ENCODE assay signal across 26 mouse cellular contexts in the genomic region with DNA sequence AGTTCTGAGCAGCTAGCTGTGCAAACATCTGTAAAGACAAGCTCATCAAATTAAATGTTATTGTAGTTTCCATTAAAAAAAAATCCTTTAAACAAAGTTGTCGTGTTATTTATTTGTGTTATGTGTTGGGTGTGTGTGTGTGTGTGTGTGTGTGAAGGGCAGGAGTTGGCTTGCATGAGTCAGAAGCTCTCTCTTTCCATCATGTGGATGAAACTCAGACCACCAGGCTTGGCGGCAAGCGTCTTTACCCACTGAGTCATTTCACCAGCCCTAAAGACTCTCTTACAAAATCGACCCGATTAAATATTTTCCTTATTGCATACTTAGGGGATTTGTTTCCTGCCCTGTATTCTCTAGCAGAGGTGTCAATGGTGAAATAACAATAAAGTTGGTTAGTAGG.
"Had no signal": no experiment of that assay in that cellular context is flagged by ENCODE, and none has a peak within 500 bp of the region (broad histone marks: within the 10 kb centered on the region; RNA-seq: fewer than 3 reads in every experiment).

No protein-coding gene starts in this region.

- H3K4me1 ChIP-seq: heart, embryonic 10.5 days; heart, embryonic 12.5 days; hindbrain, embryonic 13.5 days; hindbrain, embryonic 15.5 days; kidney, embryonic 15.5 days; limb, embryonic 10.5 days; limb, embryonic 12.5 days; liver, embryonic 13.5 days; liver, embryonic 15.5 days had no signal

- H3K9me3 ChIP-seq: heart, embryonic 10.5 days; heart, embryonic 12.5 days; hindbrain, embryonic 13.5 days; hindbrain, embryonic 15.5 days; kidney, embryonic 15.5 days; limb, embryonic 10.5 days; limb, embryonic 12.5 days; liver, embryonic 13.5 days; liver, embryonic 15.5 days had no signal

- H3K4me3 ChIP-seq: gastrocnemius, adult 2 months; heart, adult 2 months; heart, embryonic 10.5 days; heart, embryonic 12.5 days; hindbrain, embryonic 13.5 days; hindbrain, embryonic 15.5 days; kidney, embryonic 15.5 days; left cerebral cortex, adult 2 months; limb, embryonic 10.5 days; limb, embryonic 12.5 days; liver, embryonic 13.5 days; liver, embryonic 15.5 days had no signal

- H3K36me3 ChIP-seq: heart, embryonic 10.5 days; heart, embryonic 12.5 days; hindbrain, embryonic 13.5 days; hindbrain, embryonic 15.5 days; kidney, embryonic 15.5 days; limb, embryonic 10.5 days; limb, embryonic 12.5 days; liver, embryonic 13.5 days; liver, embryonic 15.5 days had no signal

- H3K4me2 ChIP-seq: heart, embryonic 12.5 days; hindbrain, embryonic 13.5 days; hindbrain, embryonic 15.5 days; kidney, embryonic 15.5 days; limb, embryonic 12.5 days; liver, embryonic 11.5 days; liver, embryonic 13.5 days; liver, embryonic 15.5 days had no signal

- DNase-seq: gastrocnemius, adult 2 months; gastrocnemius, postnatal 10 days; gastrocnemius, postnatal 25 days; heart, adult 2 months; heart, postnatal 10 days; heart, postnatal 36 days; kidney, adult 11 months; kidney, adult 2 months; kidney, adult 9 months; kidney, postnatal 14 days; kidney, postnatal 36 days; layer of hippocampus, adult 9-11 months; liver; liver, embryonic 13.5 days had no signal

- H3K27me3 ChIP-seq: heart, embryonic 12.5 days; hindbrain, embryonic 13.5 days; hindbrain, embryonic 15.5 days; kidney, embryonic 15.5 days; limb, embryonic 12.5 days; liver, embryonic 13.5 days; liver, embryonic 15.5 days had no signal

- H3K9ac ChIP-seq: heart, embryonic 12.5 days; hindbrain, embryonic 13.5 days; hindbrain, embryonic 15.5 days; kidney, embryonic 15.5 days; limb, embryonic 12.5 days; liver, embryonic 13.5 days; liver, embryonic 15.5 days had no signal

- H3K27ac ChIP-seq: gastrocnemius, adult 2 months; heart, adult 2 months; heart, embryonic 10.5 days; hindbrain, embryonic 13.5 days; hindbrain, embryonic 15.5 days; hindbrain, postnatal 0 days; kidney, embryonic 15.5 days; kidney, postnatal 0 days; left cerebral cortex, adult 2 months; limb, embryonic 10.5 days; limb, embryonic 12.5 days; liver, embryonic 13.5 days; liver, embryonic 15.5 days had no signal
